Mouse (Mus musculus) kidney, adult 11 months (tissue): ENCODE results near the gene Ets1.

Source experiments
- DNase-seq: peaks from one replicate; pipeline ENCODE4 v3.0.0; 2022

Ets1 gene

DNA sequence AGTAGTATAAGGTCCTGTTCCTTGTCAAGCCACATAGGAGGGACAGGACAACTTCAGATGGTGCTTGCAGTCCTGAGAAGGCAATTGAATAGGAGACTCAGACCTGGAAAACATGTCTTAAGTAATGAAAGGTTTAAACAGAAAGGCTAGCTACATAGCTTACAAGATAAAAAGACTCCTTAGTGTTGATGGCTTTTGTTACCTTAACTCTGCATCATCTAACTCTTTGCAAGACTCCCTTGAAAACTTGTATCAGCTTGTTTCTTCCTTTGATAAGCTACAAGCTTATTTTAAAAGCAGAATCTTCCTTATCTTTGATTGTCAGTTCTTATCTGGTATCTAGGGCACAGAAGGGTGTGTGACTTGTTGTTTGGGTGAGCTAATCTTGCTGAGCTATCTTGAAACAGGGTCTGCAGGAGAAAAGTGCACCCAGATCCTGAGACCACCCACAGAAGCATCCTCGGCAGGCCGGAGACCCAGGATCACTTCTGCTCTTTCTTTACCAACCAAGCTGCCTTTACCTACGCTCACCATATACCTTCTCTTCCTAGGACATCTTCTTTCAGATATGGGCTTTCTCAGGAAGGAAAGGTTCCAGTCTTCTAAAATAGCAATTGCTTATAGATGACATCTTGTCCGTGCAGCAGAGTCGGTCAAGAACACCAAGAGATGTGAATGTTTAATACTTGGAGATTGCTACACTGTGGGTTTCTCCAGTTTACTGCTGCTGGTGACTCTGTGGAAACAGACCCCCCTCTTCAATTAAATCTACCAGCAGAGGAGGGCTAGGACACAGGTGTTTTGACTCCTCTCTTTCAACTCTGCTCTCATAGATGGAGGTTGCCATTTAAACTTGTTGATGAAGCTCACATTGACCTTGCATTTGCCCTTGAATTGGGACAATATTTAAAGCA, 19.2 kb upstream of the Ets1 start:
- DNase-seq = no peak

- no peak for DNase-seq
These were observed 18.6 kb upstream of the Ets1 start for GRCm38 (mm10) chr9:32617430-32617768.

DNA sequence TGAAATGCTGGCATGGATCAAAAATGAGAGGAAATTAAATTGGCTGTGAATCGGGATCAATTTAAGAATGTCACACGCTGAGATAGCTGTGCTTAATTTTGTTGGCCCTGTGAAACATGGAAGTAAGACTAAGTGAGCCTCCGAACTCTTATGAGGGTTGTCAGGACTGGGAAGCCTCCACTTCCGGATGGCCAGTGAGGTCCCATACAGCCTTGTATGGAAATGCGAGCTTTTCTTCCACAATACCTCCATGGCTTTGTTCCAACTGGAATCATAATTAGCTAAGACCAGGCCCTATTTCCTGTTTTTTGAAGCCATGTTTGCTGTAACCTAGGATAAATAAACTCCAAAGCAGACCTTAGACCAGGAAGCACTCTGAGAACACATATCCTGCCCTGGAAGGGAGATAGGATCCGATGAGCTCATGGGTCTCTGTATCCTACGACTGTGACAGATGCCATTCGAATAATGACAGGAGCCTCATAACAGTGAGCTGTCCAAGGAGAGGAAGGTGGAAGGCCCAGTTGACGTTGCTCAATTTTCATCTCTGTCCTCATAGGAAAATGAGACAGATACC, 17.4 kb upstream of the Ets1 start:
- no peak for DNase-seq

DNA sequence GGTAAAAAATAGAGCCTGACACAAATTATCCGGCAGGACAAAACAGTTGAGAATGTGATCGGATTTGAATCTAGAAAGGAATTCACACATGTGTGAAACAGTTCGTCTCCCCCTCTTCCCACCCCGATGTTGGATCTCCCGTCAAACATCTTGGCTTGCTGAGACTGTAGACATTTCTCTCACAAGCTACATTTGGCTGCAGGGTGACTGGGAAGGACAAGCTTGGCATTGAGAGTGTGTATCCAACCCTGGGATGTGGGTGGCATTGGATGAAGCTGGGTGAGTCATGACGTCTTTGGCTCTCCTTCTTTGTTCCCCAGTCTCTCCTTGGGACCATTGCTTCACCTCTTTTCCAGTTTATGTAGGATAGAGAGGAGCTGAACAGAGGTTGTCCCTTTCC, 16.4 kb upstream of the Ets1 start:
- no peak for DNase-seq

DNA sequence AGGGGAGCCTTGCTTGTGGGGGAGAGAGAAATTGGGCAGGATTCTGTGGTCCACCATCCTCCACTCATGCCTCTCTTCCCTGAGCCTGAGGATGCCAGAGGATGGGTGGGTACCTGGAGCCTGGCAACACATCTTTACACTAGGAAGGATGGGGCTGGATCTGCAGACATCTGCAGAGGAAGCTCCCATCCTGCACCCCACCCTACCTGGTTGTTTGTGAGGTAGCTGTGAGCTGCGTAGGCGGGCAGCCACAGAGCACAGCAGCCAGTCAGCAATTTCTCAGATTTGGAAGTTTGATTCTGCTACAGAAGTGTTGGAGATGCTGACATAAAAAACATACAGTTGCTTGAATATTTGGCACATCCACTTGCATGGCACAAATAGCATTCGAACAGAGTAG, 15.6 kb upstream of the Ets1 start:
- DNase-seq = no peak

DNA sequence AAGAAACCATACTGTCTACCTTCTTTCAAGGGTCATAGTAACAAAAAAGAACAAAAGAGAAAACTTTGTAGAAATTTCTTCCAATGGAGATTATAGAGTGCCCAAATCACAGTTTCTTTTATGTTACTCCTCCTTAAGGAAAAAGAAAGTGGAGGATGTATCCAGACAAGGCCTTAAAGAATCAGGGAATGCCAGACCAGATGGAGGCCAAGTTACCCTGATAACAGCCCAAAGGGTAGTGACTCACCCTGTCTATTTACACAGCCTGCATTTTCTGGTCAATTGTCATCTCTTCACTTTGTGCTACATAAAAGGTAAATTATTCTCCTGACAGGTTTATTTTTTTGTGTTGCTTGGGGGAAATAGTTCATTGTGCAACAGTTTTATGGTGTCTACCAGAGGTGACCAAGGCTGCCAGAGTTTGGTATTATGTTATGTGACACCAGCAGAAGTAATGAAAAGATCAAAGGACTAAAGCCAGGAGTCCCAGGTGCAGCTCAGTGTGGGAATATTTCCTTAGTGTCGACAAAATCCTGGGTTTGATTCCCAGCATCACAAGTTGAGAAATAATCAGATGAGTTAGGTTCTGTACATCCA, 6.5 kb upstream of the Ets1 start:
- DNase-seq = no peak

- no peak for DNase-seq
These were observed 4.7 kb upstream of the Ets1 start for GRCm38 (mm10) chr9:32631341-32631740.

- no peak for DNase-seq
These were observed 3.8 kb upstream of the Ets1 start for GRCm38 (mm10) chr9:32632237-32632636.

GRCm38 (mm10) chr9:32644981-32645380, 9.0 kb downstream of the Ets1 start:
- DNase-seq = no peak

DNA sequence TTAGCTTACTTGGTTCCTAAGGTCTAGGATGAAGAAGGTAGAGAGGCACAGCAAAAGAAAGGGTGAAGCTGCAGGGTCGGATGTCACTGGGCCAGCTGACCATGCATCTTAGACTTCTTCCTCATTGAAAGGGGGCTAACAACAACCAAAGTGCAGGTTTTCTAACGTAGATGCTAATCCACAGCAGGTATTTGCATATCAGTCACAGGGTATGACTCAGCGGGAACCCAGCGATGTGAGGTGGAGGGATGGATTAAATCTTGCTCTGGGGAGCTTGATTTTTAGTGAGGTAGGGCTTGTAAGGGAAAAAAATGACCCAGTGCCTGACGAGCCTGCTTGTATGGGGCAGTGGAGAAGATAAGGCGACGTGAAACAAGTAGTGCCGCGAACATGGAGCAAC, 9.5 kb downstream of the Ets1 start:
- DNase-seq = no peak

DNA sequence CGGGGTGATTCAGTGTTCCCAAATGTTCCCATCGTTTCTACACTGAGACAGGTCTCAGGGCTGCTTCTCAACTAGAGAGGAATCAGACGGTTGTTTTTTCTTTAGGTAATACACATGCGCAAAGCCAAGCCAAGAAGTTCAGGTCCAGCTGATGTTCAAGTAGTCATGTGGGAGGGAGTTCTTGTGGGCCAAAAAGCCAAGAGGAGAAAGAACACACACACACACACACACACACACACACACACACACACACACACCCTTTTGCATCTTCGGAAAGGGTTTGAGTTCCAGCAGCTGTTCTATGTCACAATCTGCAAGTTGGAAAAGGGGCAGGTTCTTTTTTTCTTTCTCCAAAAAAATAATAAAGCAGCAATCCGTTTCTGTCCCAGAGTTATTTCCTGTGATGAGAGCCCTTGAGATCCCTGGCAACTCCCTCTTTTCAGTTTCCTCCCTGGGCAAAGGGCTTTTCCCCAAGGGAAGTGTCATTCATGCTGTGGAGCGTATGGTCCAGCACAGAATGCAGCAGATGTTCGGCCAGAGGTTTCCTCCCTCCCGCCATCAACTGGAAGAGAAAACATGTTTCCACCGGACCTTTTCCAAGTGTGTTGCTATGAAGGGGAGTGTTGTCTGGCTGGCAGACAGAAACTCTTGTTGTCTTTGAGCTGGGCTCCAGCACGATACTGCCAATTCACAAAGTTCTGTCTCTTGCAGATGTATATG, 10.7 kb downstream of the Ets1 start:
- DNase-seq = peak; percentile 73

GRCm38 (mm10) chr9:32647506-32648250, 11.7 kb downstream of the Ets1 start:
- DNase-seq = no peak

DNA sequence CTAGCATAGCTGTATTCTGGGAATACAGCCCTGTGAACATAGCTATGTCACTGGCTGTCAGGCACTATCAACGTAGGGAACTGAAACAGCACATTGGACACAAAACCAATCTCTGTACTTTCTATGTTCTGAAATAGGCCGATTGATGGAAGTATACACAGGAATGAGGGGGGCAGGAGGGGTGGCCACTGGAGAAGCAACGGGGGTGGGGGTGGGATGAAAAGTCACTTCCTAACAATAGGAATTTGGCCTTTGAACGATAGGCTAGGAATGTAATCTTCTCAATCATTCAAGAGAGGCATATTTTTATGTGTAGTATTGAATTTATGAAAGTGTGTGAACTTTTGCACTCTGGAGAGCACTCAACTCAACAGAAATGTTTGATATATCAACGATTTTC, 12.3 kb downstream of the Ets1 start:
- DNase-seq = no peak

GRCm38 (mm10) chr9:32650738-32651137, 14.7 kb downstream of the Ets1 start:
- no peak for DNase-seq

- no peak for DNase-seq
These were observed 16.1 kb downstream of the Ets1 start for GRCm38 (mm10) chr9:32652112-32652511.

DNA sequence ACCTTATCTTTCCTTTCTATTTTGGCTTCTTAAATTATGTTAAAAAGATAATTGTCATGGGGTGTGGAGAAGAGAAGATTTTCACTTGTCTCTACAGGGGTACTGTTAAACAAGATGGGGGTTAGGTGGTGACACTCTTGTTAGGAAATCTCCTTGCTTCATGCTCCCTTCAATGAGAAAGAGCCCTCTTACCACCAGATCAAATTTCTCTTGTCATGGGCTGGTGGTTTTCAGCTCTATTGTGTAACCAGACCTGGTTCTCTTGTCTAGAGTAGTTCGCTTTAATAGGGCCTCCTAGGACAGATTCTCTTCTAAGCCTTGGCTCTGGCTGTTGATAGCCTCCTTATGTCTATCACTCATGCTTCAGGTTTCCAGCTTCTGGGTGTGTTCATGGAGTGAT, 18.3 kb downstream of the Ets1 start:
- DNase-seq = no peak

DNA sequence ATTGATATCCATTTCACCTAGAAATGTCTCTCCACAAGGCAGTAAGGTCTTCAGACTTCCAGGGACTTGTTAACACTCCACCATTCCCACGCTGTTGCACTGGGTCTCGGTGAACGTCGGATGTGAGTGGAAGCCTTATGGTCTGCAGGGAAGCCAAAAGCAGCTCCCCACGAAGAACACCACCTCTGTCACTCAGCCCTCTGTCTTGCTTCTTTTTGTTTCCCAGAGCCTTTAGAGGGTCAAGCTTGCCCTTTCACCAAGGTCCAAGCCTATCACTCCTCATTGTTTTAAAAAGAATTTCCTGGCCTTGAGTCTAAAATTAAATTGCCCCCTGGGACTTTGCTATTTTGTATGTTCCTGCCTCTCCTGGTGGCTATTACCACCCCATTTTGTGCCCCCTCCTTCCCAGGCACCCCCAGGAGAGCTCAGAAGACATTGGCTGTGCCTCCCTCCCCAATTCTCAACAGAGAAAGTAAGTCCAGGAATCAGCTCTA, 20.4 kb downstream of the Ets1 start:
- no peak for DNase-seq

- peak; percentile 71 for DNase-seq
These were observed 21.1 kb downstream of the Ets1 start for GRCm38 (mm10) chr9:32657124-32657523.

DNA sequence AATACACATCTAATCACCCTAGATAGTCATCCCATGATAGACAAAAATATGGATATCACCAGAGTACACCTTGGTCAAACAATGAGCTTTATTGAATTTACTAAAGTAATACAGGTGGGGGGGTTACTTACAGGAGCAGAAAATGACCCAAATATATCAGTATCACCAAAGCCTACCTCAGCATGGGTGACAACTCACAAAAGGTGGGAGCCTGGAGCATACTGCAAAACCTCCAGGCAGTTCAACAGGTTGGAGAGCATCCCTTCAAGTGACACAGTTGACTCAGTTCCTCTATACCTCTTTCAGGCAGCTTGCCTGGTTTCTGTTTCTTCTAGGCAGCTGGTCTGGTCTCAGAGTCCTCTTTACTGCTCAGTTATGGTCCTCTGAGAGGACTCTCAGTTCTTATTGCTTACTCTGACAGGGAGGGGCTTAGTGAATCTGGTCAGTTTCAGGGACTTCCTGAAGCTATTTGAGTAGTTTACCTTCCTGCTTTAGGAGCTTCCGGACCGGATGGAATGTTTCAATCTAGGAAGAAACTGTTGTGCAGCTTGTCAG, 24.5 kb downstream of the Ets1 start:
- no peak for DNase-seq

- DNase-seq = no peak
These were observed 25.1 kb downstream of the Ets1 start for GRCm38 (mm10) chr9:32661071-32661470.

DNA sequence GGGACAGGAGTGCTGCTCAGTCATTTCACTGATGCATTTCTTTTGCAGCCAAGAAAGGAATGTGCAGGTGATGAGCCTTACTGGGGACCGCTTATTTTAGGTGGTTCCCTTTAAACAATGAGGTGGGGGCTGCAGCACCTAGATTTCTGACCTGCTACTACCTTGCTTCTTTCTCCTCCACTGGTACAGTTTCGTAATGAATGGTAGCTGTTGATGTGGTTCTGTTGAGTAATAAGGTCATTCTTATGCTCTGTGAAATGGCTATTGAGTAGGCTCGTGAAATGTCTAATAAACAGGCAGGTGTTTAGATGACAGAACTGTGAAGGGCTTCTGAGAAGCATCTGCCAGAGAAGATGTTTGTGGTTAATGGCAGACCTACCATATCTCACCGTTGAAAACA, 25.5 kb downstream of the Ets1 start:
- DNase-seq = no peak
